Mouse (Mus musculus) kidney, postnatal 4 days (tissue): ENCODE measurements around the gene Lgals9.

ENCODE experiments used
- DNase-seq, 2 experiments: peaks; one replicate each; pipeline ENCODE4 v3.0.0; 2021; ENCODE audit warnings: mixed read lengths in 2 of 2

Gene Lgals9

DNA sequence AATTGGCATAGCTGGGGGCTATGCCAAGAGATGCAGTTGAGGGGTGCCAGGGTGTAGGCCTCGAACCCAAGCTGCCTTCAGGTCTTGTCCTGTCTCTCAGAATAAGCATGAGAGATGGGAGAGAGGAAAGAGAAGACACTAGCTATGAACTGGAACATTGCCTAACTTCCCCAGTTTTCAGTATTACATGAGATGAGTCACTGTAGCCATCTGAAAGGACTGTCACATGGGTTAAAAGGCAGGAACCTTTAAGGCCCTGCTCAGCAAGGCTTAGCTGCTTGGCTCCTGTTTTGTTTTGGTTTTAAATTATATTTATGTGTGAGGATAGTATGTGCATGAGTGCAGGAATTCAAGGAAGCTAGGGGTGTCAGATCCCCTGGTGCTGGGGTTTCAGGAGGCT is 68.3 kb downstream of the Lgals9 start:
- DNase-seq = no peak

DNA sequence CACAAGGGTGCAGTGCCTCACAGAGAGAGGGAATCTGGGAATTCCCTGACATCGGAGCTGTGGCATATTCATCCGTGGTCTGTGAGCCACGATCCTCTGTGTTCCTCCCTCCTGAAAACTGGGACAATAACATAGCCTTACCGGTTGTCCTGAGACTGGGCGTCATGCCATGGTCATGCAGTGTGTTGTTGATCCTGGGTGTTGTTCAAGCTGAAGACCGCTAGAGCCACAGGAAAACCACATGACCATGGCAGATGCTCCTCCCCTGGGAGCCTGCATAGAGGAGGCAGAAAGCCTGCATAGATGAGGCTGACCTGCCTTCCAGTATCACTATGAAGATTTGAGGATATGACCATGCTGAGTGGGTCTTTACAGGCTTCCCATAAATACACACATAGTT is 69.3 kb downstream of the Lgals9 start:
- DNase-seq = no peak
